Mouse (Mus musculus): ENCODE measurements at regions not wholly inside any gene's neighbourhood (a gene's known extent, or its start where the extent isn't known, plus 50 kb on each side); places are given as distances from the start of the nearest gene placed in this dataset.

DNA sequence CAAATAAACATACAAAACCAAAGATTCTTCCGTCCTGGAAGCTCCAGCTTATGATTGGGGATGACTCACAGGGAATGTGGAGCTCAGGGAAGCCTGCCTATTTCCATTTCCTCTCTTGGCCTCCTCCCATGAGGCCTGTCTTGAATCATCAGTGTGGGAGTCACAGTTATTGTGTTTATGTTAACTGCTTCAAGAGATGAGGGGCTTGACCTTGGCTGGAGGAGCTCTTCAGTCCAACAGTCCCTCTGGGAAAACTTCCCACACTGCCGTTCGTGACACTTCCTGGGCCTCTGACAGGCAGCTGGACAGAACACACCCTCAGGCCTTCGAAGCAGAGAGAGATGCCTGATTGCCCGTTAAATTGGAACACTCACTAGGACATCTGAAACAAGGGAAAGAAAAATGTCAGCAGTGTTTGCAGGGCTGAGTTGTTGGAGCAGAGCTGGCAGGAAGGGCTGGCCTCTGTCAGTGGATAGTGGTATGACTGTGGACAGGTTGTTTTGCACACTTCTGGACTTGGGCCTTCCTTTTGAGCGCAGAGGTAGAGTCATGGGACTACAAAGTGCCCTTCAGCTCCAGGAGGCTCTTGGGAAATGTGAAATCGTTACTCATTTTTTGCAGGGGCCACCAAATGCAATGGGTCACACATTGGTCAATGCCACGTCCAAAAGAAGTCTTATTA, 2105.5 kb upstream of the Lrrc6 start:
- no peaks in the 10 kb centered on the region for H3K4me1 ChIP-seq
- no peaks in the 10 kb centered on the region for H3K27me3 ChIP-seq (ENCODE audit: low read depth, poor library complexity, severe bottlenecking)
- 69% methylated on average over 8 of the region's 8 CpGs for WGBS
- no peak overlapping the region for H3K4me3 ChIP-seq
- H3K27ac ChIP-seq = no peak overlapping the region
- no peaks in the 10 kb centered on the region for H3K36me3 ChIP-seq
- DNase-seq (ENCODE audit: low spot score) = no peak
- no peaks in the 10 kb centered on the region for H3K9me3 ChIP-seq (replicated peaks)

GRCm38 (mm10) chr15:68605478-68605877, 2104.8 kb upstream of the Lrrc6 start:
- DNase-seq (ENCODE audit: low spot score) = no peak
- 81% methylated on average over 2 of the region's 2 CpGs for WGBS

GRCm38 (mm10) chr15:68582177-68582576, 2081.5 kb upstream of the Lrrc6 start:
- no peaks in the 10 kb centered on the region for H3K4me1 ChIP-seq
- DNase-seq (ENCODE audit: low spot score) = no peak
- no peak overlapping the region for H3K4me3 ChIP-seq
- no peaks in the 10 kb centered on the region for H3K36me3 ChIP-seq
- H3K27me3 ChIP-seq (ENCODE audit: low read depth, poor library complexity, severe bottlenecking) = no peaks in the 10 kb centered on the region
- H3K27ac ChIP-seq = no peak overlapping the region
- no peaks in the 10 kb centered on the region for H3K9me3 ChIP-seq (replicated peaks)
- 85% methylated on average over 4 of the region's 4 CpGs for WGBS

More at GRCm38 (mm10) chr15:68605478-68605877, 2104.8 kb upstream of the Lrrc6 start:
- Histone ChIP-seq H3K27ac (no peak overlapping the region), H3K9me3 (replicated peaks) (no peaks in the 10 kb centered on the region), H3K4me3 (no peak overlapping the region), H3K4me1 (no peaks in the 10 kb centered on the region), H3K27me3 (ENCODE audit: low read depth, poor library complexity, severe bottlenecking) (no peaks in the 10 kb centered on the region), H3K36me3 (no peaks in the 10 kb centered on the region)

GRCm38 (mm10) chr15:68579486-68579885, 2078.8 kb upstream of the Lrrc6 start:
- Histone ChIP-seq H3K4me3 (no peak overlapping the region), H3K4me1 (no peaks in the 10 kb centered on the region), H3K9me3 (replicated peaks) (no peaks in the 10 kb centered on the region), H3K27me3 (ENCODE audit: low read depth, poor library complexity, severe bottlenecking) (no peaks in the 10 kb centered on the region), H3K36me3 (no peaks in the 10 kb centered on the region), H3K27ac (no peak overlapping the region)
- WGBS = 96% methylated on average over 2 of the region's 2 CpGs
- DNase-seq (ENCODE audit: low spot score) = no peak

DNA sequence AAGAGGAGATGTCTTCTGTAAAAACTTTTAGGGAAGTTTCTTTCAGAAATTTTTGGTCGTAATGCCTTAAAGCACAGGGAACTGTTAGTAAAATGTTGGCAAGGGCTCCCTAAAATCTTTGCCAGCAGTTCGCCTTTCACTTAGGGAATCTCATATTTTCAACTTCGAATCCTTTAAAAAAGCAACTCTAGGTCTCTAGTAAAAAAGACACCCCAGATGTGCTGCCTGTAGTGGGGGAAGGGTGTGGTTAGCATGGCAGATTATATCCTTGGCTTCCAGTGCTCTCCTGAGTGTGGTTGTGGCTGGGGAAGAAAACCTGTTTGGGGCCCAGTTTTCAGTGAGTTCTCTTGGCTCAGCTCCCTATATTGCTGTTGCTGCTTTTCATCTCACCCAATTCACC, 2059.9 kb upstream of the Lrrc6 start:
- no peaks in the 10 kb centered on the region for H3K9me3 ChIP-seq (replicated peaks)
- H3K27ac ChIP-seq = no peak overlapping the region
- no peak overlapping the region for H3K4me3 ChIP-seq
- H3K27me3 ChIP-seq (ENCODE audit: low read depth, poor library complexity, severe bottlenecking) = no peaks in the 10 kb centered on the region
- no peaks in the 10 kb centered on the region for H3K36me3 ChIP-seq
- no peaks in the 10 kb centered on the region for H3K4me1 ChIP-seq
- DNase-seq (ENCODE audit: low spot score) = no peak
- 87% methylated on average over 3 of the region's 3 CpGs for WGBS

DNA sequence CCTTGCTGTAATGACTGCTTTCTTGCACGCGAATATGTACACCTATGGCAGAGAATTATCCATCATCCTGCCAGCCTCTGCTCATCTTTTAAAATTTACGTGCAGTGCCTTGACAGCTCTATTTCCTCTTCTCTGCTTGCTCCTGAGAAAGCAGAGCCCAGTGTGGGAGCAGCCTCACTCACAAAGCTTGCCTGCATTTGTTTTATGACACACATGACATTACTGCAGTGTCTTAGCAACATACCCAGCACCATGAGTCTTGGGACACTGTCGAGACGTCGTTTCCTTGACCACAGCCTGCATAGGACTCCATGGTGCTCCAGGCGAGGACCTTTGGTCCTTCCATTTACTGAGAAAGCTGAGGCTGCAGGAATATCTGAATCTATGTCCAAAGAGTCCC, 2055.4 kb upstream of the Lrrc6 start:
- no peaks in the 10 kb centered on the region for H3K9me3 ChIP-seq (replicated peaks)
- H3K36me3 ChIP-seq = no peaks in the 10 kb centered on the region
- no peak overlapping the region for H3K4me3 ChIP-seq
- 79% methylated on average over 7 of the region's 7 CpGs for WGBS
- no peak overlapping the region for H3K27ac ChIP-seq
- no peaks in the 10 kb centered on the region for H3K27me3 ChIP-seq (ENCODE audit: low read depth, poor library complexity, severe bottlenecking)
- DNase-seq (ENCODE audit: low spot score) = no peak
- no peaks in the 10 kb centered on the region for H3K4me1 ChIP-seq

- 86% methylated on average over 4 of the region's 4 CpGs for WGBS
- H3K27me3 ChIP-seq (ENCODE audit: low read depth, poor library complexity, severe bottlenecking) = no peaks in the 10 kb centered on the region
- H3K4me1 ChIP-seq = no peaks in the 10 kb centered on the region
- H3K36me3 ChIP-seq = no peaks in the 10 kb centered on the region
- H3K27ac ChIP-seq = no peak overlapping the region
- no peak overlapping the region for H3K4me3 ChIP-seq
- H3K9me3 ChIP-seq (replicated peaks) = no peaks in the 10 kb centered on the region
- DNase-seq (ENCODE audit: low spot score) = no peak
These were observed 2035.3 kb upstream of the Lrrc6 start for GRCm38 (mm10) chr15:68536055-68536325.

DNA sequence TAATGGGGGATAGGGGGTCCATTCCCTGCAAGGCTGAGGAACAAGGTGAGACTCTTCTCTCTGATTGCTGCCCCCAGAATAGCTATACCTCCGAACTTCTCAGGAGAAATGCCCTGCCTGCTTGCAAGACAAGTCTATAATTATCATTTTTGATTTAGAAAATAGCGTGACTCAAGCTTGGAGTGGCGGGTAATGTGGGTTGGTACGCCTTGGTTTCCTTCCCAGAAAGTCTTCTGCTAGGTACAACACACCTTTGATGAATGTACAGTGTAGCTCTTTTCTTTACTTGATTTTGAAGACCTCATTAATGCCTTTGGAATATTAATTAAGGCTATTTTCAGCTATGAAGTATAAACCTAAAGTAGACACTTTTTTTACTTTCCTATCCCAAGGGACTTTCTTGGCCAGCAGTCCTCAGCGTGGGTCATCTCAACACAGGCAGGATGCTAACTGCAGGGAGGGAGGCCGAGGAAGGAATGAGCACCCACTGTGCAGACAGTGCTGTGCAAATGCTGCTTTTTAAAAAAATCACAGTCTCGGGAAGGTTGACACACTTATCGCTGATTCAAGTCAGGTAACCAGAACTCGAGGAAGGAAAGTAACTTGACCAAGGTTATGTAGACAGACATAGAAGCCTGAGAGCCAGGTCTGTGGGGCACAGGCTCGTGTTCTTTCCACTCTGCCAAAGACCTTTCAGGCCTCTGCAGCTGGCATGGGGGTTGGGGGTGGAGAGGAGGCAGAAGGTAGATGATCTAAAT, 2034.8 kb upstream of the Lrrc6 start:
- Histone ChIP-seq H3K4me3 (no peak overlapping the region), H3K4me1 (no peaks in the 10 kb centered on the region), H3K36me3 (no peaks in the 10 kb centered on the region), H3K9me3 (replicated peaks) (no peaks in the 10 kb centered on the region), H3K27me3 (ENCODE audit: low read depth, poor library complexity, severe bottlenecking) (no peaks in the 10 kb centered on the region), H3K27ac (no peak overlapping the region)
- no peak for DNase-seq (ENCODE audit: low spot score)
- 82% methylated on average over 10 of the region's 10 CpGs for WGBS

GRCm38 (mm10) chr15:68520759-68521158, 2020.0 kb upstream of the Lrrc6 start:
- no peak overlapping the region for H3K4me3 ChIP-seq
- no peaks in the 10 kb centered on the region for H3K36me3 ChIP-seq
- H3K9me3 ChIP-seq (replicated peaks) = no peaks in the 10 kb centered on the region
- no peaks in the 10 kb centered on the region for H3K4me1 ChIP-seq
- WGBS = 87% methylated on average over 2 of the region's 2 CpGs
- H3K27me3 ChIP-seq (ENCODE audit: low read depth, poor library complexity, severe bottlenecking) = no peaks in the 10 kb centered on the region
- DNase-seq (ENCODE audit: low spot score) = no peak
- H3K27ac ChIP-seq = no peak overlapping the region

GRCm38 (mm10) chr15:68512431-68512830, 2011.7 kb upstream of the Lrrc6 start:
- Histone ChIP-seq H3K27ac (no peak overlapping the region), H3K27me3 (ENCODE audit: low read depth, poor library complexity, severe bottlenecking) (no peaks in the 10 kb centered on the region), H3K4me1 (no peaks in the 10 kb centered on the region), H3K4me3 (no peak overlapping the region), H3K9me3 (replicated peaks) (no peaks in the 10 kb centered on the region), H3K36me3 (no peaks in the 10 kb centered on the region)
- 85% methylated on average over 2 of the region's 2 CpGs for WGBS
- no peak for DNase-seq (ENCODE audit: low spot score)

GRCm38 (mm10) chr15:68508190-68508589, 2007.5 kb upstream of the Lrrc6 start:
- no peak overlapping the region for H3K4me3 ChIP-seq
- no peak for DNase-seq (ENCODE audit: low spot score)
- no peaks in the 10 kb centered on the region for H3K36me3 ChIP-seq
- H3K9me3 ChIP-seq (replicated peaks) = no peaks in the 10 kb centered on the region
- H3K4me1 ChIP-seq = no peaks in the 10 kb centered on the region
- 85% methylated on average over 5 of the region's 5 CpGs for WGBS
- H3K27ac ChIP-seq = no peak overlapping the region
- H3K27me3 ChIP-seq (ENCODE audit: low read depth, poor library complexity, severe bottlenecking) = no peaks in the 10 kb centered on the region

GRCm38 (mm10) chr15:68506093-68506492, 2005.4 kb upstream of the Lrrc6 start:
- WGBS = 70% methylated on average over 2 of the region's 2 CpGs
- DNase-seq (ENCODE audit: low spot score) = no peak
- H3K4me3 ChIP-seq = no peak overlapping the region
- no peaks in the 10 kb centered on the region for H3K4me1 ChIP-seq
- no peaks in the 10 kb centered on the region for H3K27me3 ChIP-seq (ENCODE audit: low read depth, poor library complexity, severe bottlenecking)
- no peaks in the 10 kb centered on the region for H3K9me3 ChIP-seq (replicated peaks)
- no peaks in the 10 kb centered on the region for H3K36me3 ChIP-seq
- no peak overlapping the region for H3K27ac ChIP-seq

GRCm38 (mm10) chr15:68496438-68496837, 1995.7 kb upstream of the Lrrc6 start:
- WGBS = 89% methylated on average over 2 of the region's 2 CpGs
- Histone ChIP-seq H3K4me1 (no peaks in the 10 kb centered on the region), H3K36me3 (no peaks in the 10 kb centered on the region), H3K9me3 (replicated peaks) (no peaks in the 10 kb centered on the region), H3K27me3 (ENCODE audit: low read depth, poor library complexity, severe bottlenecking) (no peaks in the 10 kb centered on the region), H3K4me3 (no peak overlapping the region), H3K27ac (no peak overlapping the region)
- DNase-seq (ENCODE audit: low spot score) = no peak

- no peaks in the 10 kb centered on the region for H3K36me3 ChIP-seq
- no peaks in the 10 kb centered on the region for H3K9me3 ChIP-seq (replicated peaks)
- H3K27ac ChIP-seq = no peak overlapping the region
- no peaks in the 10 kb centered on the region for H3K27me3 ChIP-seq (ENCODE audit: low read depth, poor library complexity, severe bottlenecking)
- DNase-seq (ENCODE audit: low spot score) = no peak
- 94% methylated on average over 1 of the region's 1 CpGs for WGBS
- H3K4me1 ChIP-seq = no peaks in the 10 kb centered on the region
- no peak overlapping the region for H3K4me3 ChIP-seq
These were observed 1984.1 kb upstream of the Lrrc6 start for GRCm38 (mm10) chr15:68484789-68485188.

Data from limb, embryonic 10.5 days (tissue).